Mouse (Mus musculus) forebrain, embryonic 10.5 days (tissue): ENCODE data around the gene Atpaf1. TPM values are rescaled to one million over a fixed set of nuclear protein-coding genes. Genes with fewer than 3 reads are reported as not detected.

ENCODE experiments used
- DNase-seq: peaks from one replicate; pipeline ENCODE4 v3.0.0-alpha.2; 2017; ENCODE audit warnings: low spot score; ENCODE audit errors: extremely low spot score
- H3K27ac ChIP-seq: fragments of 300-500 bp; sonication (generic); 2 replicates; pipeline ENCODE4 v1.5.1; 2016; ENCODE audit warnings: mild to moderate bottlenecking
- H3K27me3 ChIP-seq: fragments of 300-500 bp; sonication (generic); 2 replicates; pipeline ENCODE4 v1.6.1; 2016; ENCODE audit warnings: mild to moderate bottlenecking; ENCODE audit not compliant: poor library complexity, severe bottlenecking
- H3K36me3 ChIP-seq: fragments of 300-500 bp; sonication (generic); replicated peaks from 2 replicates; pipeline ENCODE4 v1.6.1; 2016; ENCODE audit warnings: mild to moderate bottlenecking, moderate library complexity
- H3K4me1 ChIP-seq: fragments of 300-500 bp; sonication (generic); 2 replicates; pipeline ENCODE4 v1.6.1; 2016
- H3K4me3 ChIP-seq: fragments of 300-500 bp; sonication (generic); 2 replicates; pipeline ENCODE4 v1.5.1; 2016; ENCODE audit warnings: mild to moderate bottlenecking, moderate library complexity
- H3K9me3 ChIP-seq: fragments of 300-500 bp; sonication (generic); 2 replicates; pipeline ENCODE4 v1.6.1; 2016; ENCODE audit warnings: mild to moderate bottlenecking, moderate library complexity
- WGBS: fragments of 180-500 bp; shearing (Covaris S2); methylation state at CpG from one replicate; pipeline ENCODE4 v1.1.7; 2016; 5-methylcytosine and 5-hydroxymethylcytosine counted together
- polyA plus RNA-seq: library from polyadenylated mRNA; unstranded; fragments of >200 nt; fragmentation: Nextera tagmentation; extraction: Ambion mirVana; gene quantifications from 2 replicates; pipeline ENCODE4 v1.2.1, GENCODE M21; 2016

The Atpaf1 gene
- polyA plus RNA-seq: 45.8 and 56.3 TPM in 2 replicates

- Histone ChIP-seq H3K27ac (peak within 1 kb of the TSS; percentile 94), H3K4me3 (peak within 1 kb of the TSS; percentile 85), H3K27me3 (0 out of 2 replicates have a peak, but pooled peaks cover 6% of the 10 kb centered on the region), H3K4me1 (peaks cover 21% of the 10 kb centered on the region), H3K9me3 (no peaks in the 10 kb centered on the region), H3K36me3 (peaks cover 19% of the 10 kb centered on the region)
- WGBS: under 1% methylated on average over 68 of the region's 69 CpGs
- DNase-seq: peak; percentile 71
Measured at GRCm38 (mm10) chr4:115784769-115785510, at the start of gene Atpaf1. TSS of gene Atpaf1 (plus strand) at chr4:115784812.

- peaks cover 13% of the 10 kb centered on the region; the same call in 1 of the 2 replicates for H3K27me3 ChIP-seq
- peaks cover under 1% of the 10 kb centered on the region; the same call in 1 of the 2 replicates for H3K36me3 ChIP-seq
- H3K27ac ChIP-seq: no peak overlapping the region
- peak; percentile 8 for DNase-seq
- WGBS: 73% methylated on average over 4 of the region's 4 CpGs
- H3K4me1 ChIP-seq: peaks cover 17% of the 10 kb centered on the region
- no peaks in the 10 kb centered on the region for H3K9me3 ChIP-seq
- no peak overlapping the region for H3K4me3 ChIP-seq
Measured at GRCm38 (mm10) chr4:115734867-115735266, 49.7 kb upstream of the Atpaf1 start.

GRCm38 (mm10) chr4:115737551-115738041 is 47.0 kb upstream of the Atpaf1 start, which contains the start of gene Efcab14:
TSS of gene Efcab14 (plus strand) at chr4:115737744.
- H3K36me3 ChIP-seq: peaks cover 26% of the 10 kb centered on the region
- H3K4me1 ChIP-seq: peaks cover 17% of the 10 kb centered on the region
- peak within 1 kb of the TSS; percentile 92 for H3K27ac ChIP-seq
- under 1% methylated on average over 45 of the region's 45 CpGs for WGBS
- DNase-seq: peak; percentile 99
- no peaks in the 10 kb centered on the region for H3K9me3 ChIP-seq
- H3K27me3 ChIP-seq: 0 out of 2 replicates have a peak, but pooled peaks cover 3% of the 10 kb centered on the region
- H3K4me3 ChIP-seq: peak within 1 kb of the TSS; percentile 86

- 50% methylated on average over 13 of the region's 13 CpGs for WGBS
Measured at GRCm38 (mm10) chr4:115738481-115738985, 46.1 kb upstream of the Atpaf1 start.

GRCm38 (mm10) chr4:115742658-115743057 is 42.0 kb upstream of the Atpaf1 start:
- Histone ChIP-seq H3K4me3 (no peak overlapping the region), H3K36me3 (peaks cover 53% of the 10 kb centered on the region), H3K4me1 (peaks cover 17% of the 10 kb centered on the region), H3K27me3 (no peaks in the 10 kb centered on the region), H3K27ac (no peak overlapping the region), H3K9me3 (no peaks in the 10 kb centered on the region)
- DNase-seq: no peak

More at GRCm38 (mm10) chr4:115738481-115738985, 46.1 kb upstream of the Atpaf1 start:
- Histone ChIP-seq H3K4me3 (peak overlapping the region; percentile 86), H3K36me3 (peaks cover 33% of the 10 kb centered on the region), H3K4me1 (peaks cover 17% of the 10 kb centered on the region), H3K27me3 (no peaks in the 10 kb centered on the region), H3K27ac (peak overlapping the region; percentile 92), H3K9me3 (no peaks in the 10 kb centered on the region)
- DNase-seq: no peak

GRCm38 (mm10) chr4:115743096-115743495 is 41.5 kb upstream of the Atpaf1 start:
- Histone ChIP-seq H3K4me3 (no peak overlapping the region), H3K36me3 (peaks cover 57% of the 10 kb centered on the region), H3K27me3 (no peaks in the 10 kb centered on the region), H3K9me3 (no peaks in the 10 kb centered on the region), H3K27ac (no peak overlapping the region), H3K4me1 (peaks cover 17% of the 10 kb centered on the region)
- 86% methylated on average over 4 of the region's 4 CpGs for WGBS
- no peak for DNase-seq

GRCm38 (mm10) chr4:115748181-115748580 is 36.4 kb upstream of the Atpaf1 start:
- DNase-seq: no peak
- Histone ChIP-seq H3K27ac (no peak overlapping the region), H3K36me3 (peaks cover 58% of the 10 kb centered on the region), H3K4me3 (no peak overlapping the region), H3K4me1 (no peaks in the 10 kb centered on the region), H3K27me3 (no peaks in the 10 kb centered on the region), H3K9me3 (no peaks in the 10 kb centered on the region)
- WGBS: 82% methylated on average over 1 of the region's 1 CpGs

- DNase-seq: no peak
- WGBS: 90% methylated on average over 1 of the region's 1 CpGs
- Histone ChIP-seq H3K36me3 (peaks cover 64% of the 10 kb centered on the region), H3K4me1 (no peaks in the 10 kb centered on the region), H3K27ac (no peak overlapping the region), H3K4me3 (no peak overlapping the region), H3K9me3 (no peaks in the 10 kb centered on the region), H3K27me3 (no peaks in the 10 kb centered on the region)
Measured at GRCm38 (mm10) chr4:115749336-115749735, 35.3 kb upstream of the Atpaf1 start.

GRCm38 (mm10) chr4:115754101-115754500 is 30.5 kb upstream of the Atpaf1 start:
- WGBS: 92% methylated on average over 3 of the region's 3 CpGs
- Histone ChIP-seq H3K9me3 (no peaks in the 10 kb centered on the region), H3K27me3 (no peaks in the 10 kb centered on the region), H3K27ac (no peak overlapping the region), H3K4me3 (no peak overlapping the region), H3K4me1 (no peaks in the 10 kb centered on the region), H3K36me3 (peaks cover 68% of the 10 kb centered on the region)
- DNase-seq: no peak

- Histone ChIP-seq H3K27ac (no peak overlapping the region), H3K4me1 (no peaks in the 10 kb centered on the region), H3K27me3 (no peaks in the 10 kb centered on the region), H3K4me3 (no peak overlapping the region), H3K9me3 (no peaks in the 10 kb centered on the region), H3K36me3 (peaks cover 68% of the 10 kb centered on the region)
- no peak for DNase-seq
- WGBS: 98% methylated on average over 1 of the region's 1 CpGs
Measured at GRCm38 (mm10) chr4:115754851-115755250, 29.8 kb upstream of the Atpaf1 start.

- no peaks in the 10 kb centered on the region for H3K4me1 ChIP-seq
- 81% methylated on average over 3 of the region's 3 CpGs for WGBS
- no peak overlapping the region for H3K27ac ChIP-seq
- H3K4me3 ChIP-seq: no peak overlapping the region
- peaks cover 89% of the 10 kb centered on the region for H3K36me3 ChIP-seq
- H3K27me3 ChIP-seq: no peaks in the 10 kb centered on the region
- DNase-seq: no peak
- no peaks in the 10 kb centered on the region for H3K9me3 ChIP-seq
Measured at GRCm38 (mm10) chr4:115761206-115761605, 23.4 kb upstream of the Atpaf1 start.

- H3K27ac ChIP-seq: no peak overlapping the region
- no peaks in the 10 kb centered on the region for H3K27me3 ChIP-seq
- no peak overlapping the region for H3K4me3 ChIP-seq
- no peak for DNase-seq
- H3K36me3 ChIP-seq: peaks cover 91% of the 10 kb centered on the region
- 93% methylated on average over 11 of the region's 11 CpGs for WGBS
- H3K4me1 ChIP-seq: no peaks in the 10 kb centered on the region
- no peaks in the 10 kb centered on the region for H3K9me3 ChIP-seq
Measured at GRCm38 (mm10) chr4:115764581-115764980, 20.0 kb upstream of the Atpaf1 start.
